Mouse (Mus musculus) right cerebral cortex, postnatal 4 days (tissue): Measurements from ENCODE around the gene Trim69.
"Not testable (repeated sequence)": the region's sequence is repeated elsewhere in the genome, so short reads cannot be mapped to it uniquely, and the experiment has no call there.

ENCODE experiments used
- DNase-seq: peaks from one replicate; pipeline ENCODE4 v3.0.0-alpha.2; 2022

Gene Trim69

DNA sequence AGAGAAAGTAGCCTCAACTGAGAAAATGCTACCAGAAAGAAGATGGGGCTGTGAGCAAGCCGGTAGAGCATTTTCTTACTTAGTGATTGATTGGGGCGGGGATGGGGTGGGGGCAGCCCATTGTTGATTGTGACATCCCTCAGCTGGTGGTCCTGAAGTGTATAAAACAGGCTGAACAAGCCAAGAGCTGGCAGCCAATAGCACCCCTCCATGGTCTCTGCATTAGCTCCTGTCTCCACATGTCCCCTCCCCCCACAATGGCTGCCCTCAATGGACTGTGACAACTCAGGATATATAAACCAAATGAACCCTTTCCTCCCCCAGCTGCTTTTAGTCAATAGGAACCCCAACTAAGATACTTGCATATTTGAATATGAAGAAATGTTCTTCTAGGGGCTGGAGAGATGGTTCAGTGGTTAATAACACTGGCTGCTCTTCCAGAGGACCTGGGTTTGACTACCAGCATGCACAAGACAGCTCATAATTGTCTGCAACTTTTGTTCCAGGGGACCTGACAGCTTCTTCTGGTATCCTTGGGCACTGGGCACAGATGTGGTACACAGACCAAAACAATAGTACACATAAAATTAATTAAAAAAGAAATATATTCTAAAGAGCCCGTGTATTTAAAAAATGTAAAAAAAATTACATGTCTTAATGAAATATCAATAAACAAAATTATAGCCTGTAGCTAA, 50.2 kb downstream of the Trim69 start:
- DNase-seq = no peak

GRCm38 (mm10) chr2:122217075-122217474, 56.6 kb downstream of the Trim69 start:
- not testable (repeated sequence) for DNase-seq

- DNase-seq = no peak
These were observed 57.7 kb downstream of the Trim69 start for GRCm38 (mm10) chr2:122218234-122218633.

DNA sequence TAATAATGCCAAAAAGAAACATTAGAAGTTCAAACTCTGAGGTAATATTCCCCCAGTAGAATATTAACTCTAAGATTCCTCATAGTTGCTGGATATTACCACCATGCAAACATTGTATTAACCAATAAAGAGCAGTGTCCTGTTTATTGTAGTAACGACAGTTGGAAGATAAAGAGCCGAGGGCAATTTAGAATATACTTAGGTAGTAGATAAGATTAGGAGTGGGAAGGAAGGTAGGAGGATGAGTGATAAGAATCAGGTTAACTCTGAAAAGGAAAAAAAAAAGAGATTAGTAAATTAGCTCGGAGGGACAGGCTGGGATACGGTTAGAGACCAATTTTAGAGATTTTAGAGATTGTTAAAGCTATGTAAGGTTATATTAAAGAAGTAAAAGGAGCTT, 60.9 kb downstream of the Trim69 start:
- no peak for DNase-seq

- DNase-seq = no peak
These were observed 61.3 kb downstream of the Trim69 start for GRCm38 (mm10) chr2:122221798-122222197.

GRCm38 (mm10) chr2:122222272-122222671, 61.8 kb downstream of the Trim69 start:
- no peak for DNase-seq

DNA sequence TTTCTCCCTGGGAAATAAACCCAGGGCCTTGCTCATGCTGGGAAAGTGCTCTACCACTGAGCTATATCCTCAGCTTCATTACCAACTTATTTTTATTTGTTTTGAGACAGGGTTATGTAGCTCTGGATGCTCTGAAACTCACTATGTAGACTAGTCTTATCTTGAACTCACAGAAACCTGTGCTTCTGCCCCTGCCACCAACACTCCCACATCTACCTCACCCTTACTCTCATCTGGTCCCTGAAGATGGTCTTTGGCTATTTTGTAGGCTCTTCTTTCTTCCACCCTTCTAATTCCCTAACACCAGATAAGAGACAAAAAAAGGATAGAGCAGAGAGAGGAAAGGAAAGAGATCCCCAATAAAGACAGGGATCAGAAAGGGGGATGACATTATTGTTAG, 63.2 kb downstream of the Trim69 start:
- no peak for DNase-seq
